8 mouse cellular contexts compared by ENCODE assay signal in the genomic region with DNA sequence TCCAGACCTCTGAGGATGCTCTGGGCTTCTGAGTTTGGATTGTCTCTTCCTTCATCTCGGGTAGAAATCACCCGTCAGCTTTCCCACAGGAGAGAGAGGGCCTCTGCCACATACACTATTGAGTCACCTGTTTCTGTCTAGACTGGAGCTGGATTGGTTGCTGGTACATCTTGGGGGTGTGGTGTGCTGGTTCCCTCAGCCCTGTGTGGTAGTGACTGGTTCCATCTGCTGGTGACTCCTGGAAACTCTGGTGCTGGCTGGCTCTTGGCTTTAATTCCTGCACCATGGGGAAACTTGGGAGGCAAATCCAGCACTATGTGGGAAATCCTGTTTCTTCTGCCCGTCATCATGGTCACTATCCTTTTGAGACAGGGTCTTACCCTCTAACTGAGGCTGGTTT.
DNase-seq lines count a peak whose midpoint lies in the region.

No protein-coding gene starts in this region.

- peak; percentile 29 for DNase-seq in cerebellum, adult 9-10 months
- DNase-seq in cerebellum, adult 9-11 months = no peak
- peak; percentile 79 for DNase-seq in ES-CJ7 (ENCODE audit: low read depth, low spot score)
- DNase-seq in embryo, embryonic 10.5 days (ENCODE audit: low spot score) = peak; percentile 60
- DNase-seq in heart, adult 9 months (ENCODE audit: low spot score in 2 of 2) = peak; percentile 15 to 28
- DNase-seq in kidney, postnatal 14 days = peak; percentile 69
- peak; percentile 41 to 57 for DNase-seq in lung, adult 18-20 months
- peak; percentile 39 for DNase-seq in telencephalon, adult 2 months (ENCODE audit: low read depth, low spot score)
